Mouse (Mus musculus) small intestine, adult 2 months (tissue): ENCODE results near the gene Slc9a5.

Source experiments
- CTCF ChIP-seq: fragments of 200-500 bp; IDR thresholded peaks from 2 replicates; pipeline ENCODE4 v1.5.1; 2012; ENCODE audit warnings: low read depth, mild to moderate bottlenecking, control low read depth, inconsistent platforms, low read length, moderate library complexity, mixed read lengths; ENCODE audit not compliant: insufficient replicate concordance, insufficient read length; ENCODE audit errors: extremely low read depth
- POLR2A ChIP-seq: fragments of 200-500 bp; IDR thresholded peaks from 2 replicates; pipeline ENCODE4 v1.6.1; 2012; ENCODE audit warnings: low read depth, mild to moderate bottlenecking, control low read depth, inconsistent platforms, low read length, moderate library complexity

DNA sequence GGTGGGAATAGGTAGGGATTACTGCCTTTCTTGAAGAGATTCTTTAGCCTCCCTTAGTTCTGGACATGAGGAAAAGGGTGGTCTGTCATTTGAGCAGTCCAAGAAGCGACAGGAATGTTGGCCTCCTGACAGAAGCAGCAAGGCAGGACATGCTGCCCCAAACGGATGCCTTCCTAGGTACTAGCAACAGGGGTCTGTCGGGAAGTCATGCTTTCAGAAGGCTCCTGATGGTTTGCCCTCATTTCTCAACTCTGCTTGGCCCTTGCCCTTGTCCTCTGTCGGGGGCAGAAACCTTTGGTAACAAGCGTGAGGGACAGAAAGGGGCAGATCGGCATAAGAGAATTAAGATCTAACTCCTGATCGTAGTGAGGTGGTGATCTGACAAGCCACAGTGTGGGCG lies 38.5 kb upstream of the Slc9a5 start:
- TF ChIP-seq CTCF (no peak), POLR2A (no peak)
